Mouse (Mus musculus) ES-E14 (cell line): ENCODE results near the gene Rap1gap2.

ENCODE experiments used
- ZC3H11A ChIP-seq: IDR thresholded peaks from 2 replicates; pipeline ENCODE4 v1.6.1; 2012; ENCODE audit warnings: low read depth, mild to moderate bottlenecking, inconsistent platforms, low read length, borderline replicate concordance
- ZNF384 ChIP-seq: IDR thresholded peaks from 2 replicates; pipeline ENCODE4 v1.6.1; 2012; ENCODE audit warnings: low read depth, low read length, inconsistent platforms

DNA sequence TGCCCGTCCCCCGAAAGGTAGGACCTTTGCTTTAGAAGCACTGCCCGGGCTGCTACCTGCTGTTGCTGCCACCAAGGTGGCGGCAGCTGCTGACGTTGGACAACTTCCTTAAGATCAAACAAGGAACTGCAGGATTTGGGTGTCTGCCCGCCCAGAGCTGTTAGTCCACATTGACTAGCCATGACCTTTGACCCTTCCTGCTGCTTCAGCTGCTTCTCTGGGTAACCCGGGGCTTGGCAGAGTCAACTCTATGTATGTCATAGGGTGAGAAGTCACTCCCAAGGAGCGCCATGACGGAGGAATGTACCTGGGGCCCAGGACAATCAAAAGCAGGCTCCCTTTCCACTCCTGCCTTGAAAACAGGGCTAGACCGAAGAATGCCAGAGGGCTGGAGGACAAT, 153.5 kb downstream of the Rap1gap2 start:
- TF ChIP-seq ZNF384 (no peak), ZC3H11A (no peak)
